Mouse (Mus musculus) testis, adult 10 weeks (tissue): ENCODE results near the gene Vinac1. TPM values are rescaled to one million over a fixed set of nuclear protein-coding genes. Genes with fewer than 3 reads are reported as not detected.

Source experiments
- polyA plus RNA-seq: library from polyadenylated mRNA; stranded (reverse); fragments of 350-450 nt; fragmentation: Illumina TruSeq; extraction: RNeasy Lipid Tissue Mini Kit (QIAGEN cat#74804); gene quantifications from one replicate; pipeline ENCODE4 v1.2.3, GENCODE M21; 2014; ENCODE audit warnings: low read depth, low replicate concordance

Vinac1 gene
- polyA plus RNA-seq: 0.29 TPM

DNA sequence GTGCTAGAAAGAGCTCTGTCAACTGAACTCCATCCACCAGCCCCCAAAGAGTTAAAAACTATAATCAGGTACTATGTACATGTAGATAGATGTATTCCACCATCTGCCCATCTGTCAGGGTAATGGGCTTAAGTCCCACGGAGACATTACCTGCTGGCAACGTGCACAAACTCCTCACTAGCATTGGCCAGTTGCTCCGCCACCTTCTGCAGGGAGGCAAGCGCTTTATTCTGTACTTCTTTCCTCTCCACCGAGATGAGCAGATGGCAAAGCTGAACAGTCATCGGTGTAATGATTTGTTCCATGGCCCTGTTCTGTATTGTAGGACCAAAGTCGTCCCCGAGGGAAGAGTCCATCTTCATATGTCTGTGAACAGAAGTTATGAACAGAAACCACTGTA is at the start of gene Vinac1:
Vinac1 (minus strand) TSS at position 362 of the 400 bp plus-strand sequence.

DNA sequence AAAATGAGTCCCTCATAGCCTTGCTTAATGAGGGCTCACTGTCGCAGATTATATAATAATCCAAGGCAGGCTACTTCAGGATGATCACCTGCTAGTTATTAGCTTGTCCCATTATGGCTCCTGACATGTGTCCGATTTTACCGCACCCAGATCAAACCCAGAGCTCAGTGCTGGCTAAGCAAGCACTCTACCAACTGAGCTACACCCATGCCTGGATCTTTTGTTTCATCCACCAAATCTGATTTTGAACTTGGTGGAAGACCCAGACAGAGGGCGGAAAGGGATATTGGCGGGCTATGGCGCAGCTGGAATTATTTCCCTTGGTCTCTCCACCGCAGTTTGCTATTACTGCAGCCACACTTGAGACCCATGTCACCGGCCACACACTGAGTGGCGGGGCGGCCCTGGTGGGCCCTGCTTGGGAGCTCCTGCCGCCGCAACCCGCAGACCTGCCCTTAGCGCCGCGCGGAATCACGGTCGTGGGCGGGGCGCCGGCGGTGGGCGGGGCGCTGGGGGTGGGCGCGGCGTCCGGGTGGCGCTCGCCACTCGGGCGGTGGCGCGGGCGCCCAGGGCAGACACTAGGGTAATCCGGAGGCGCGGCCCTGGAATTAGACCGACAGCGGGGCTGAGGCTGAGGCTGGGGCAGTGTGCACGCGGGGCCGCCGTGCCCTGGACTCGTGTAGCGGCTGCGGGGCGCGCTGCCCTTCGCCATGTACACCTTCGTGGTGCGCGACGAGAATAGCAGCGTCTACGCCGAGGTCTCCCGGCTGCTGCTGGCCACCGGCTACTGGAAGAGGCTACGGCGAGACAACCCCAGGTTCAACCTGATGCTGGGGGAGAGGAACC is 17.7 kb upstream of the Vinac1 start, which contains the start of gene Ttl:
Ttl (plus strand) TSS at position 506 of the 846 bp plus-strand sequence.

Other genes with a start within 250 kb of the Vinac1 start
- gene Tmem87b, start 230.1 kb downstream of the Vinac1 start, polyA plus RNA-seq: 23.0 TPM
- gene Fbln7, start 185.2 kb downstream of the Vinac1 start, polyA plus RNA-seq: 0.22 TPM
- 18.5 TPM for gene Zc3h8, start 104.1 kb downstream of the Vinac1 start, polyA plus RNA-seq
- gene Zc3h6, start 80.8 kb downstream of the Vinac1 start, polyA plus RNA-seq: 20.3 TPM
- 28.1 TPM for gene Gm10762, start 80.4 kb downstream of the Vinac1 start, polyA plus RNA-seq
- 0.81 TPM for gene Ttl, start 17.8 kb upstream of the Vinac1 start, polyA plus RNA-seq
- 1.8 TPM for gene Polr1b, start 52.8 kb upstream of the Vinac1 start, polyA plus RNA-seq
- gene Chchd5, start 81.5 kb upstream of the Vinac1 start, polyA plus RNA-seq: 5.3 TPM
- 20.5 TPM for gene Slc20a1, start 150.6 kb upstream of the Vinac1 start, polyA plus RNA-seq
- gene Ckap2l, start 249.0 kb upstream of the Vinac1 start, polyA plus RNA-seq: 88.5 TPM